Mouse (Mus musculus): Measurements from ENCODE around the gene Gm7271.

- TF ChIP-seq POLR2A (IDR thresholded peaks at IDR 0.05; ENCODE audit: control insufficient read depth, extremely low read depth, insufficient read depth, low read length, poor library complexity) (no peak), CTCF (IDR thresholded peaks at IDR 0.05; ENCODE audit: borderline replicate concordance, control insufficient read depth, extremely low read depth, insufficient read depth, low read length, poor library complexity) (no peak)
Observed at GRCm38 (mm10) chr5:76495126-76495525, 11.3 kb downstream of the Gm7271 start.

Data from thymus, adult 2 months (tissue).